Mouse (Mus musculus) stomach, postnatal 0 days (tissue): ENCODE data around the gene Aebp1. TPM values are rescaled to one million over a fixed set of nuclear protein-coding genes. Genes with fewer than 3 reads are reported as not detected.

Experiments
- ATAC-seq: fragments of 200-750 bp; cut with Nextera tagmentation; 2 replicates; pipeline ENCODE4 v1.8.0; 2017; ENCODE audit not compliant: low FRiP score, low TSS enrichment
- DNase-seq: peaks from one replicate; pipeline ENCODE4 v3.0.0-alpha.2; 2016; ENCODE audit warnings: low spot score
- H3K27ac ChIP-seq: fragments of 300-500 bp; sonication (generic); replicated peaks from 2 replicates; pipeline ENCODE4 v1.5.1; 2014; ENCODE audit warnings: mild to moderate bottlenecking, control low read depth
- H3K27me3 ChIP-seq: fragments of 300-500 bp; sonication (generic); 2 replicates; pipeline ENCODE4 v1.6.1; 2014; ENCODE audit warnings: low read length; ENCODE audit not compliant: control insufficient read depth, insufficient read depth
- H3K36me3 ChIP-seq: fragments of 300-500 bp; sonication (generic); 2 replicates; pipeline ENCODE4 v1.6.1; 2014; ENCODE audit warnings: low read length, mixed read lengths; ENCODE audit not compliant: control insufficient read depth, insufficient read depth
- H3K4me1 ChIP-seq: fragments of 300-500 bp; sonication (generic); replicated peaks from 2 replicates; pipeline ENCODE4 v1.6.1; 2014; ENCODE audit warnings: antibody characterized with exemption; ENCODE audit not compliant: control insufficient read depth, insufficient read depth
- H3K4me2 ChIP-seq: fragments of 300-500 bp; sonication (generic); replicated peaks from 2 replicates; pipeline ENCODE4 v1.6.1; 2014; ENCODE audit warnings: low read depth, mild to moderate bottlenecking, control low read depth, moderate library complexity
- H3K4me3 ChIP-seq: fragments of 300-500 bp; sonication (generic); 2 replicates; pipeline ENCODE4 v1.5.1; 2014; ENCODE audit warnings: low read depth, low read length, control low read depth
- H3K9ac ChIP-seq: fragments of 300-500 bp; sonication (generic); 2 replicates; pipeline ENCODE4 v1.6.1; 2014; ENCODE audit warnings: mild to moderate bottlenecking, low read length, control low read depth, mixed read lengths
- H3K9me3 ChIP-seq: fragments of 300-500 bp; sonication (generic); 2 replicates; pipeline ENCODE4 v1.6.1; 2016; ENCODE audit warnings: low read length; ENCODE audit not compliant: control insufficient read depth
- CTCF ChIP-seq: IDR thresholded peaks from 2 replicates; pipeline ENCODE4 v1.5.1; 2016; ENCODE audit warnings: antibody characterized with exemption, low read depth, mild to moderate bottlenecking, moderate library complexity
- EP300 ChIP-seq: optimal IDR thresholded peaks from 2 replicates; pipeline ENCODE3; 2016; ENCODE audit warnings: antibody characterized with exemption
- WGBS: fragments of 180-500 bp; shearing (Covaris S2); extraction: QIAGEN DNeasy Blood & Tissue Kit; methylation state at CpG from one replicate; pipeline ENCODE4 v1.1.7; 2014; 5-methylcytosine and 5-hydroxymethylcytosine counted together
- polyA plus RNA-seq: library from polyadenylated mRNA; unstranded; fragments of >200 nt; fragmentation: Nextera tagmentation; extraction: Ambion mirVana; gene quantifications from 2 replicates; pipeline ENCODE4 v1.2.1, GENCODE M21; 2015

Aebp1 gene
- polyA plus RNA-seq, 1 experiment from 2014 or later: 21.9 TPM

DNA sequence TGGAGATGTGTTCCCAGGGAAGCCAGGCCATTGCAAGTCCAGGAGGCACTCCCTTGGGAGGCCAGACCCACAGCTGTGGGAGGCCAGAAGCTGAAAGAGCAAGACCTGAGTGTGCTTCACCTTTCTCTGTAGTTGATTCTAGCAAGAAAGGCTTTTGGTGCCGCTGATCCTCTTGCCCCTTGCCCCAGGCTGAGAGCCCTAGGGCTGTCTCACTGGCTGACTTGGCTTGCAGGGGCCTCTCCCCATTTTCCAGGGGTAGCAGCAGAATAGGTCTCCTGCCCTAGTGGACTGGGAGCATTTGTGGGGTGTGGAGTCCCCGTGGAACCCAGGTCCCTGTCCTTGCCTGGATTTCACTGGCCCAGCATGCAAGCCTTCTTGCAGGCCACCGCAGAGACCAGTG is 39.6 kb downstream of the Aebp1 start:
- no peaks in the 10 kb centered on the region for H3K27me3 ChIP-seq
- WGBS: 43% methylated on average over 3 of the region's 3 CpGs
- no peaks in the 10 kb centered on the region for H3K9me3 ChIP-seq
- peaks cover 8% of the 10 kb centered on the region; the same call in 1 of the 2 replicates for H3K4me1 ChIP-seq
- H3K4me2 ChIP-seq: peak overlapping the region; percentile 62
- TF ChIP-seq EP300: no peak
- no peaks in the 10 kb centered on the region for H3K36me3 ChIP-seq
- ATAC-seq (no peak), DNase-seq (no peak)
- H3K27ac ChIP-seq: peak overlapping the region; percentile 61; the same call in 1 of the 2 replicates
- no peak overlapping the region for H3K4me3 ChIP-seq
- H3K9ac ChIP-seq: peak overlapping the region; percentile 45

DNA sequence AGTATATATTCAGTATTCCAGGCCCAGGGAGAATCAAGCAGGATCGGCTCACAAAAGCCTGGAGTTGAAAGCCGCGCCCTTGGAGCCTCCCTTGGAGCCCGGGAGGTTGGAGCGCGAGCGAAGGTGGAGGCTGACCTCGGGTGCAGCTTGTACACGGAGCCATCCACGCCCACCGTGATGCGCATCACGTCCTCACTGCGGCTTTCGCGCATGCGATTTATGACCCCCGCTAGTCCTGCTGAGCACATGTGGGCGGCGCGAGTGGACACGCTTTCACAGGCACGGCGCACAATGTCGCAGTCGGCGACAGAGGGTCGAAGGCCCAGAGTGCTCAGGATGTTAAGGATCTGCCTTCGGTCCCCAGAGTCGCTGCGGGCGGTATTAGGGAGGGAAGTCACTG is 40.2 kb downstream of the Aebp1 start:
- H3K4me1 ChIP-seq: peaks cover 8% of the 10 kb centered on the region; the same call in 1 of the 2 replicates
- no peaks in the 10 kb centered on the region for H3K36me3 ChIP-seq
- H3K27ac ChIP-seq: peak overlapping the region; percentile 61; the same call in 1 of the 2 replicates
- no peaks in the 10 kb centered on the region for H3K9me3 ChIP-seq
- peak overlapping the region; percentile 62 for H3K4me2 ChIP-seq
- no peak for TF ChIP-seq EP300
- no peak for TF ChIP-seq CTCF
- no peaks in the 10 kb centered on the region for H3K27me3 ChIP-seq
- ATAC-seq (peak; percentile 76), DNase-seq (peak; percentile 85)
- peak overlapping the region; percentile 30 for H3K4me3 ChIP-seq
- 2% methylated on average over 32 of the region's 32 CpGs for WGBS
- H3K9ac ChIP-seq: peak overlapping the region; percentile 45

DNA sequence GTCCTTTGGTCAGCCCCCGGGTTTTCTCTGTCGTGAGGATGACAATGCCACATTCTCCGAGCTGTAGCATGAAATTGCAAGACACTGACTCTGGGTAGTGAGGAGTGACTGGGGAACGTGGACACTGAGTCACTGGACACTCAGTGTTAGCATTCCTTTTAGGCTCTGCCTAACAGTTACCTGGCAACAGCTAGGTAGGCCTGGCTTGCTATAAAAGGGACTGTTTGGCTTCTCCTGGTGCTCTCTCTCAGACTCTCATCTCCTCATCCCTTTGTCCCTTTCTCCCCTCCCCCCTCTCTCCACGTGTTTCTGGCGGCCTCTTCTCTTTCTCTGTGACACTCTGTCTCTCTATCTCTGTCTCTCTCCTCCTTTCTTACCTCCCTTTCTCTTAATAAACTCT is 40.6 kb downstream of the Aebp1 start:
- no peak for ATAC-seq

DNA sequence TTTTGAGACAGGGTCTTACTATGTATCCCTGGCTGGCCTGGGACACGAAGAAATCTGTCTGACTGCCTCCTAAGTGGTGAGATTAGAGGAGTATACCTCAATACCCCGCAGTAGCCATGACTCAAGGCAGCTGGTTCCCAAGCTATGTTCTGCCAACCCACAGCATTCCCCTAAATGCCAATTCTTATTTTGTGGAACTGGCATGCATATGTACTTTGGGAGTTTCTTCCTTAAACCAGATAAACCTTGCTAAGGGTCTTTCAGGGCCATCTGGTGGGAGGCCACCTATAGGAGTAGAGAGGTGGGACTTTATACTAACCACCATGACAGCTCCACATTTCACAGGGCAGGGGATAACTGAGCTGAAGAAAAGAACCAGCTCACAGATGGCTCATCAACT is 42.1 kb downstream of the Aebp1 start:
- H3K9me3 ChIP-seq: no peaks in the 10 kb centered on the region
- no peak overlapping the region for H3K4me2 ChIP-seq
- H3K9ac ChIP-seq: no peak overlapping the region
- H3K4me1 ChIP-seq: peaks cover 6% of the 10 kb centered on the region; the same call in 1 of the 2 replicates
- 76% methylated on average over 2 of the region's 2 CpGs for WGBS
- H3K27ac ChIP-seq: no peak overlapping the region
- no peak for DNase-seq
- no peaks in the 10 kb centered on the region for H3K27me3 ChIP-seq
- H3K4me3 ChIP-seq: no peak overlapping the region
- TF ChIP-seq EP300 (no peak), CTCF (no peak)
- no peak for ATAC-seq
- no peaks in the 10 kb centered on the region for H3K36me3 ChIP-seq

More for the DNA sequence above, 40.6 kb downstream of the Aebp1 start:
- TF ChIP-seq EP300: no peak
- TF ChIP-seq CTCF: no peak
- 26% methylated on average over 6 of the region's 6 CpGs for WGBS
- peak overlapping the region; percentile 45 for H3K9ac ChIP-seq
- peaks cover 8% of the 10 kb centered on the region; the same call in 1 of the 2 replicates for H3K4me1 ChIP-seq
- no peaks in the 10 kb centered on the region for H3K9me3 ChIP-seq
- no peaks in the 10 kb centered on the region for H3K36me3 ChIP-seq
- H3K4me3 ChIP-seq: peak overlapping the region; percentile 30
- no peak for DNase-seq
- no peaks in the 10 kb centered on the region for H3K27me3 ChIP-seq
- peak overlapping the region; percentile 62 for H3K4me2 ChIP-seq
- H3K27ac ChIP-seq: 0 out of 2 replicates have a peak overlapping the region, but pooled peaks have one; percentile 40

DNA sequence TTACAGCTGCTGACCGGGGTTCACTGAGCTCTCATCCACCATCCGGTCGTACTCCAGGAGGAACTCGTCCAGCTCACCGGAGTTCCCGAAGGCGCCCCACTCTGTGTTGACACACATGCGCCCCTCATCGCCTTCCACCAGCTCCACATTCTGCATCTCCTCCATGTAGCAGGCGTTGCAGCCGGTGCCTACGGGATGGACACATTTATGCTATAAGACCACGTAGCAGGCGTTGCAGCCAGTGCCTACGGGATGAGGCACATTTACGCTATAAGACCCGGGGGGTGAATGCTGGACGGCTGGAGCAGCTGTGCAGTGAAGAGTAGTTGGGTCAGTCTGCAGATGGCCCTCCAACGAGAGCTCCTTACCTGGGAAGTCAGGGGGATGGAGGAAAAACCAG is 42.6 kb downstream of the Aebp1 start:
- Histone ChIP-seq H3K27me3 (no peaks in the 10 kb centered on the region), H3K4me2 (no peak overlapping the region), H3K4me1 (peaks cover 6% of the 10 kb centered on the region; the same call in 1 of the 2 replicates), H3K9me3 (no peaks in the 10 kb centered on the region), H3K9ac (no peak overlapping the region), H3K4me3 (no peak overlapping the region), H3K27ac (no peak overlapping the region), H3K36me3 (no peaks in the 10 kb centered on the region)
- DNase-seq: no peak
- no peak for ATAC-seq
- WGBS: 75% methylated on average over 19 of the region's 19 CpGs
- TF ChIP-seq EP300: no peak
- TF ChIP-seq CTCF: no peak

DNA sequence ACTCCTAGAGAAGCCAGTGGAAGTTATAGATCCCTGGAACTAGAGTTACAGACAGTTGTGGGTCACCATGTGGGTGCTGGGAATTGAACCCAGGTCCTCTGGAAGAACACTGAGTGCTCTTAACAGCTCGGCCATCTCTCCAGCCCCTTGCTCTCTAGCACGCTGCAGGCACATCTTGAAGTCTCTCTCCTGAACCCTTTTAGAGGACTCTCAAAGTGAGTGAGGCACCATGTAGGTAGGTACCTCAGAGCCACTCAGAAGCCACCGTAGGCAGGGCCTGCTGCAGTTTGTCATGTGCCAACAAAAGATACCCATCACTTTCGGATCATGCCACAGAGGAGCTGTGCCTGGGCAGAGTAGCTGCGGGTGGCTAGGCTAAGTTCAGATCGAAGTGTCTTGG is 43.1 kb downstream of the Aebp1 start:
- TF ChIP-seq EP300: no peak
- no peak for TF ChIP-seq CTCF
- no peak overlapping the region for H3K4me2 ChIP-seq

More for the DNA sequence above, 43.1 kb downstream of the Aebp1 start:
- Histone ChIP-seq H3K9ac (no peak overlapping the region), H3K4me3 (no peak overlapping the region), H3K27ac (no peak overlapping the region), H3K36me3 (no peaks in the 10 kb centered on the region), H3K4me1 (peaks cover 6% of the 10 kb centered on the region; the same call in 1 of the 2 replicates), H3K27me3 (no peaks in the 10 kb centered on the region), H3K9me3 (no peaks in the 10 kb centered on the region)
- ATAC-seq: no peak
- 88% methylated on average over 6 of the region's 6 CpGs for WGBS
- DNase-seq: no peak
